Mouse (Mus musculus): ENCODE results near the gene Pde3a. TPM values are rescaled to one million over a fixed set of nuclear protein-coding genes. Genes with fewer than 3 reads are reported as not detected.

The Pde3a gene
- polyA plus RNA-seq, 1 experiment from 2014 or later = 3.0 TPM

DNA sequence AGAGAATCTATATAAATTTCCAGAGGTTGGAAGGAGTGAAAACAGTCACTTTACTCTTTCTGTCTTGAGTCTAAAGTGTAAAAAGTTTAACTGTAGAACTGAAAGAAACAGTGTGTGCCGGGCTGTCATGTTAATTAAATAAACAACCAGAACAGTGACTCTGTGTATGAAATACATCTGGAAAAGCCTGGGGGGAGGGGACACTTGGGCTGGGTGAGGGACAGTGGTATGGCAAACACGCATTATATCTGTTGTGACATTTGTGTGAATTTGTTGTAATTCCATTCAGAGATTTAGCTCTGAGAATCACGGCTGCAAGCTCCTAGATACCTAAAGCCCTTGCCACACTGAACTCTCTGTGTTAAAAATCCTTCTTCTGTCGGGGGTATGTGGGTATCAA is 5.9 kb downstream of the Pde3a start:
- WGBS = 57% methylated on average over 4 of the region's 4 CpGs
- no peak overlapping the region for H3K27ac ChIP-seq (ENCODE audit: low read depth, low read length)
- H3K36me3 ChIP-seq (ENCODE audit: control insufficient read depth, insufficient read depth, low read length) = no peaks in the 10 kb centered on the region
- H3K4me3 ChIP-seq (ENCODE audit: low read depth, low read length) = no peak overlapping the region
- no peak overlapping the region for H3K4me2 ChIP-seq (replicated peaks; ENCODE audit: low read depth, low read length)
- H3K9me3 ChIP-seq (ENCODE audit: control insufficient read depth, low read length) = no peaks in the 10 kb centered on the region
- DNase-seq (ENCODE audit: low spot score) (no peak), ATAC-seq (ENCODE audit: low FRiP score) (no peak)
- peaks cover 12% of the 10 kb centered on the region for H3K27me3 ChIP-seq (ENCODE audit: control insufficient read depth, insufficient read depth, low read length)
- no peak overlapping the region for H3K9ac ChIP-seq (ENCODE audit: low read depth, low read length)
- 0 out of 2 replicates have a peak, but pooled peaks cover 2% of the 10 kb centered on the region for H3K4me1 ChIP-seq (replicated peaks; ENCODE audit: control insufficient read depth, insufficient read depth, low read length)

DNA sequence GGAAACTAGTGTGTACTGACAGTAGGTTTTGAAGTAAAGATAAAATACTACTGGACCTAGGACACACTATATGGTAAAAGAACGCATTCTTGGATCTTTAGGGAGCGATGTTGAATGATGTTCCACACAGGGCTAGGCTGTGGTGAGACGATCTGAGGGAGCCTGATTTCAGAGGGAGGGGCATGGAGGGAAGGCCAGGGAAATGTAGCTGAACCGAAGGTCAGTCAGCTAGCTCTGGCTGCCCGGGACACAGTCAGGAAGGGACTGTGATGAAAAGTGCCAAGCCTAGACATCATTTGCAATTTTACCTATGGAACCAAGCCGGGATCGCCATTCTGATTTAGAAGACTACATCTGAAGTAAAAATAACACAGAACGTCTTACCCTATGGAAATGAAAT is 7.8 kb downstream of the Pde3a start:
- H3K36me3 ChIP-seq (ENCODE audit: control insufficient read depth, insufficient read depth, low read length) = no peaks in the 10 kb centered on the region
- H3K9me3 ChIP-seq (ENCODE audit: control insufficient read depth, low read length) = no peaks in the 10 kb centered on the region
- H3K4me2 ChIP-seq (replicated peaks; ENCODE audit: low read depth, low read length) = no peak overlapping the region
- no peak overlapping the region for H3K4me3 ChIP-seq (ENCODE audit: low read depth, low read length)
- DNase-seq (ENCODE audit: low spot score) = no peak
- no peaks in the 10 kb centered on the region for H3K4me1 ChIP-seq (replicated peaks; ENCODE audit: control insufficient read depth, insufficient read depth, low read length)
- no peak for ATAC-seq (ENCODE audit: low FRiP score)
- H3K27me3 ChIP-seq (ENCODE audit: control insufficient read depth, insufficient read depth, low read length) = no peaks in the 10 kb centered on the region
- no peak overlapping the region for H3K9ac ChIP-seq (ENCODE audit: low read depth, low read length)
- no peak overlapping the region for H3K27ac ChIP-seq (ENCODE audit: low read depth, low read length)
- 74% methylated on average over 8 of the region's 8 CpGs for WGBS

DNA sequence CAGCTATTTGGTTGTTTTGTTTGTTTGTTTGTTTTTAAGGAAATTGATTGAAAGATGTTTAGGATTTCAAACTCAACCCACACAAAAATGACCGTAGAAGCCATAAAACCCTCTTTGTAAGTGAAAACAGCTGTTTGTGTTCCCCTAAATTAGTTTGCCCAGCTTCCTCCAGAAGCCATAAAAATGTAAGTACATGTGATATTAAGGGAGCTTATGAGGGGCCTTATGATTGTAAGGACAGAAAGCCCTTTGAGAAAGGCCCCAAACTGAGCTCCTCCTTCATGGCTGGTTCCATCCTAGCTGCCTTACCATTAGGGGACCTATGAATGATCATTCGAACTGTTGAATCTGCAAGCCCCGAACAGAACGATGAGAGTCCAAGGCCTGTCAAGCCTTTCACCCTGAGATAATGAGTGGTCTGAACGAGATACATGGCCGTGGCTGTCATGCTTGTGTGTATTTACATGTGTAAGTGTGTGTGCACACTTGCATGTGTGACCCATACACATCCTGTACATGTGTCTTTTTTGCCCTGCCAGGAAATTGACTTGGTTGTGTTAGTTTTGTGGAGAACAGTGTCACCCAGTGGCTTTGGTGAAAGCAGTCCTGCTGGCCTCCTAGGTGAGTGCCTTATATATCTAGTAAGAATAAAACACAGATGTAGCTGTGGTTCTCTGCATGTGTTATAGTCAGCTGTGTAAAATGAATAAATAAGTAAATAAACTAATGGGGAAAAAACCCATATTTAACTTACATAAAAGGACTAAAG is 8.5 kb downstream of the Pde3a start:
- H3K36me3 ChIP-seq (ENCODE audit: control insufficient read depth, insufficient read depth, low read length) = no peaks in the 10 kb centered on the region
- H3K27ac ChIP-seq (ENCODE audit: low read depth, low read length) = no peak overlapping the region
- no peaks in the 10 kb centered on the region for H3K4me1 ChIP-seq (replicated peaks; ENCODE audit: control insufficient read depth, insufficient read depth, low read length)
- WGBS = 85% methylated on average over 6 of the region's 6 CpGs
- DNase-seq (ENCODE audit: low spot score) = no peak
- ATAC-seq (ENCODE audit: low FRiP score) = no peak
- H3K9ac ChIP-seq (ENCODE audit: low read depth, low read length) = no peak overlapping the region
- H3K4me2 ChIP-seq (replicated peaks; ENCODE audit: low read depth, low read length) = no peak overlapping the region
- no peak overlapping the region for H3K4me3 ChIP-seq (ENCODE audit: low read depth, low read length)
- H3K27me3 ChIP-seq (ENCODE audit: control insufficient read depth, insufficient read depth, low read length) = no peaks in the 10 kb centered on the region
- H3K9me3 ChIP-seq (ENCODE audit: control insufficient read depth, low read length) = no peaks in the 10 kb centered on the region

DNA sequence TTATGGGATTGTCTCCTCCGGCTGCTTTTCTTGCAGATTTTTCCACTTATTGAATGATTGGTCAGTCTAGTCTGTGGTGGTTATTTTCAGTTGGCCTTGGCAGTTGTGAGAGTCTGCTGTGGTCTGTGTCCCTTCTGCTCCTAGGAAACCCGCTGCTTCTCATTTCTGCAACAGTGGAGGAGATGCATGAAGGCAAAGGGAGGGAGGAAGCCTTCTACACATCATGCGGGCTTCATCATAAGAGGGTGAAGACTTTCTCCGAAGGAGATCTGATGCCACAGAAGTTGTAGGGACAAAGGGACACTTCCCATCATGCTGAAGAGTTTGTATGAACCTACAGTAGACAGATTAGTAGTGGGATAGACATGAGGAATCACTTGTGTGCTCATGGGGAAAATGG is 16.2 kb downstream of the Pde3a start:
- Histone ChIP-seq H3K4me1 (replicated peaks; ENCODE audit: control insufficient read depth, insufficient read depth, low read length) (no peaks in the 10 kb centered on the region), H3K36me3 (ENCODE audit: control insufficient read depth, insufficient read depth, low read length) (no peaks in the 10 kb centered on the region), H3K9ac (ENCODE audit: low read depth, low read length) (no peak overlapping the region), H3K27ac (ENCODE audit: low read depth, low read length) (no peak overlapping the region), H3K9me3 (ENCODE audit: control insufficient read depth, low read length) (no peaks in the 10 kb centered on the region), H3K27me3 (ENCODE audit: control insufficient read depth, insufficient read depth, low read length) (no peaks in the 10 kb centered on the region), H3K4me3 (ENCODE audit: low read depth, low read length) (no peak overlapping the region), H3K4me2 (replicated peaks; ENCODE audit: low read depth, low read length) (no peak overlapping the region)
- DNase-seq (ENCODE audit: low spot score) = no peak
- ATAC-seq (ENCODE audit: low FRiP score) = no peak
- 91% methylated on average over 4 of the region's 4 CpGs for WGBS

DNA sequence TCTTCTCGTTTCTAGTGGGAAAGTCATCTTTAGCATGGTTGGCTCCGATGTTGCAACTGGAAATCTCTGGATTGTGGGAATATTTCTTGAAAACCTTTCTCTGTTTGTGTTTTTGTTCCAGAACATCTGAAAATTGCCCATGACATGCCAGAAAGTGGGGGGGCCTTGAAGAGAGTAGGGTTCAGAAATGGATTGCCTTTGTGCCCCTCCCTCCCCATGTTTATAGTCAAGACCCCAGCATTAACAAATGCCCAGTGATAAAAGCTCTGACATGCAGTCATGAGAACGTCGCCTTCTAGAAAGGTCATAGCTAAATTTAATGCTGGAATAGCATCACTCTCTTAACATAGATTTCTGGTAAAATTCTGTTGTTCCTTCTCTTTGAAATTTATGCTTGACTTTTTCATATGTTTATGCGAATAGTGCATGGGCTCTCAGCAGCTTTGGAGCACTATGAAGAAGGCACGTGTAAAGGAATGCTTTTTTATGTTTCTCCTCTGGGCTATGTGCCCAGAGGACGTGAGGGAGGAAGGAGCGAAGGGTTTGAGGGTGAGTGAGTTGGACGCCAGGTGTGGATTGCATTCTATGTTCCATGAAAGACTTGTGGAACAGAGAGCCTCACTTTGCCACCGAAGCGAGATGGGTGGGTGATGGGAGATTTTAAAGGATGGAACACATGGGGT is 19.0 kb downstream of the Pde3a start:
- Histone ChIP-seq H3K36me3 (ENCODE audit: control insufficient read depth, insufficient read depth, low read length) (no peaks in the 10 kb centered on the region), H3K4me1 (replicated peaks; ENCODE audit: control insufficient read depth, insufficient read depth, low read length) (no peaks in the 10 kb centered on the region), H3K9ac (ENCODE audit: low read depth, low read length) (no peak overlapping the region), H3K4me2 (replicated peaks; ENCODE audit: low read depth, low read length) (no peak overlapping the region), H3K4me3 (ENCODE audit: low read depth, low read length) (no peak overlapping the region), H3K27me3 (ENCODE audit: control insufficient read depth, insufficient read depth, low read length) (no peaks in the 10 kb centered on the region), H3K27ac (ENCODE audit: low read depth, low read length) (no peak overlapping the region), H3K9me3 (ENCODE audit: control insufficient read depth, low read length) (no peaks in the 10 kb centered on the region)
- ATAC-seq (ENCODE audit: low FRiP score) = no peak
- 89% methylated on average over 11 of the region's 11 CpGs for WGBS
- no peak for DNase-seq (ENCODE audit: low spot score)

DNA sequence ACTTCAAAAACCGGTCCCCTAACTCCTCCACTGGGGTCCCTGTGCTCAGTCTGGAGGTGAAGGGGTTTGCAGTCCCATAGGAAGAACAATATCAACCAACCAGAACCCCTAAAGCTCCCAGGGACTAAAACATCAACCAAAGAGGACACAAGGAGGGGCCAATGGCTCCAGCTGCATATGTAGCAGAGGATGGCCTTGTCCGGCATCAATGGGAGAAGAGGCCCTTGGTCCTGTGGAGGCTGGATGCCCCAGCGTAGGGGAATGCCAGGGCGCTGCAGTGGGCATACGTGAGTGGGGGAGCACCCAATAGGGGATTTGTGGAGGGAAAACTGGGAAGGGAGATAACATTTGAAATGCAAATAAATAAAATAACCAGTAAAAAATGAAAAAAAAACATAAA is 19.8 kb downstream of the Pde3a start:
- Histone ChIP-seq H3K9ac (ENCODE audit: low read depth, low read length) (no peak overlapping the region), H3K4me1 (replicated peaks; ENCODE audit: control insufficient read depth, insufficient read depth, low read length) (no peaks in the 10 kb centered on the region), H3K27ac (ENCODE audit: low read depth, low read length) (no peak overlapping the region), H3K4me2 (replicated peaks; ENCODE audit: low read depth, low read length) (no peak overlapping the region), H3K4me3 (ENCODE audit: low read depth, low read length) (no peak overlapping the region), H3K27me3 (ENCODE audit: control insufficient read depth, insufficient read depth, low read length) (no peaks in the 10 kb centered on the region), H3K9me3 (ENCODE audit: control insufficient read depth, low read length) (no peaks in the 10 kb centered on the region), H3K36me3 (ENCODE audit: control insufficient read depth, insufficient read depth, low read length) (no peaks in the 10 kb centered on the region)
- ATAC-seq (ENCODE audit: low FRiP score) = no peak
- DNase-seq (ENCODE audit: low spot score) = no peak
- 89% methylated on average over 5 of the region's 5 CpGs for WGBS

DNA sequence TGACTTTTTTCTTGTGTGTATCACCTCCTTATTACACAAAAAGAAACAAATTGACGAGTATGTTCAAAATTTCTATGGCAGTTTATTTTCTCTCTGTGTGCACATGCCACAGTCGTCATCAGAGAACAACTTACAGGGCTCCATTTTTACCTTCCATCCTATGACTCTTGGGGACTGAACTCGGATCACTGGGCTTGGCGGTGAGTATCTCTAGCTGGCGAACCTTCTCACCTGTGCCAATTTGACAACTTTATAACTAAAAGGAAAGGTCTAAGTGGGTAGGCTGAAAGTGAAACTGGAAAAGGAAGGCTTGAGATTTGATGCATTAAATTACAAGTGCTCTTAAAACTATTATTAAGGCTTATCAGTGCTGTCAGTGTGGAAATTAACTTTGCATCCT is 22.1 kb downstream of the Pde3a start:
- ATAC-seq (ENCODE audit: low FRiP score) = no peak
- H3K4me2 ChIP-seq (replicated peaks; ENCODE audit: low read depth, low read length) = no peak overlapping the region
- H3K9ac ChIP-seq (ENCODE audit: low read depth, low read length) = no peak overlapping the region
- no peaks in the 10 kb centered on the region for H3K4me1 ChIP-seq (replicated peaks; ENCODE audit: control insufficient read depth, insufficient read depth, low read length)
- no peak overlapping the region for H3K4me3 ChIP-seq (ENCODE audit: low read depth, low read length)
- H3K27ac ChIP-seq (ENCODE audit: low read depth, low read length) = no peak overlapping the region
- H3K36me3 ChIP-seq (ENCODE audit: control insufficient read depth, insufficient read depth, low read length) = no peaks in the 10 kb centered on the region
- H3K9me3 ChIP-seq (ENCODE audit: control insufficient read depth, low read length) = no peaks in the 10 kb centered on the region
- no peaks in the 10 kb centered on the region for H3K27me3 ChIP-seq (ENCODE audit: control insufficient read depth, insufficient read depth, low read length)
- 89% methylated on average over 5 of the region's 5 CpGs for WGBS
- DNase-seq (ENCODE audit: low spot score) = no peak

DNA sequence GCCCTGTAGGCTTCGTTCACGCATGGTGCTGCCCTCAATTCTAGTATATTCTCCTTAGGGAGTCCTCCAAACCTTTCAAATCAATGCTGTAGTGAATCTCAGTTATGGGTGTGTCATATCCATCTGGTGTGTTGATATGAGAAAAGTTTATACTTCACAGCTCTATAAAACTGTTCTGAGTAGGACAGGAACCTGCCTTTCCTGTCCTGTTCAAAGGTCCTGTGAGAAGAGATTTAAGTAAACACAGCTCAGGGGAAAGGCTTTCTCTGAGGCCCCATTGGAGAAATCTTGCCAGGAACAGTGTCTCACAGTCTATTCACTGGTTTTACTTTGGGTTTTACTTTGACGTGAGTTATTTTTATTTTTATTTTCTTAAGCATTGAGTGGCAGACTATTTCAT is 22.5 kb downstream of the Pde3a start:
- H3K9ac ChIP-seq (ENCODE audit: low read depth, low read length) = no peak overlapping the region
- no peaks in the 10 kb centered on the region for H3K36me3 ChIP-seq (ENCODE audit: control insufficient read depth, insufficient read depth, low read length)
- DNase-seq (ENCODE audit: low spot score) = no peak
- no peaks in the 10 kb centered on the region for H3K27me3 ChIP-seq (ENCODE audit: control insufficient read depth, insufficient read depth, low read length)
- no peak overlapping the region for H3K4me3 ChIP-seq (ENCODE audit: low read depth, low read length)
- WGBS = 90% methylated on average over 3 of the region's 3 CpGs
- no peak for ATAC-seq (ENCODE audit: low FRiP score)
- no peaks in the 10 kb centered on the region for H3K4me1 ChIP-seq (replicated peaks; ENCODE audit: control insufficient read depth, insufficient read depth, low read length)
- H3K9me3 ChIP-seq (ENCODE audit: control insufficient read depth, low read length) = no peaks in the 10 kb centered on the region
- no peak overlapping the region for H3K4me2 ChIP-seq (replicated peaks; ENCODE audit: low read depth, low read length)
- H3K27ac ChIP-seq (ENCODE audit: low read depth, low read length) = no peak overlapping the region

DNA sequence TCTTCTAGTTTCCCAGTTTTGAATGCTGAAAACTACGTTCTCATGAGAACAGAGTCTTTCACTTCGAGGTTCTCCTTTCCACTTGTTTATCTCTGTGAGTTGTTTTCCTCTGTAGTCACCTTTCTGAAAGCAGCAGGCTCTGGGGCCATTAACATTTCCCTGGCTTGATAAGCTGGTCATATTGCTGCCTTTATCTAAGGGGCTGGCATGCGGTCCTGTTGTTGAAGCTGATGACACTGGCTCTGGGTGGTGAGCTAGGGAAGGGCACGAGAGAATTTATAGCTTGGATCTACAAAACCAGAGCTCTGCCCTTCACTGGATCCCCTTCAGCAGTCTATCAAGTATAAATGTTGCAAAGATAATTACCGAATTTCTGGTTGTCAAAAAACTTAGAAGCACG is 24.6 kb downstream of the Pde3a start:
- H3K4me2 ChIP-seq (replicated peaks; ENCODE audit: low read depth, low read length) = no peak overlapping the region
- H3K9me3 ChIP-seq (ENCODE audit: control insufficient read depth, low read length) = no peaks in the 10 kb centered on the region
- no peaks in the 10 kb centered on the region for H3K4me1 ChIP-seq (replicated peaks; ENCODE audit: control insufficient read depth, insufficient read depth, low read length)
- no peak overlapping the region for H3K27ac ChIP-seq (ENCODE audit: low read depth, low read length)
- ATAC-seq (ENCODE audit: low FRiP score) (no peak), DNase-seq (ENCODE audit: low spot score) (no peak)
- 87% methylated on average over 6 of the region's 6 CpGs for WGBS
- H3K36me3 ChIP-seq (ENCODE audit: control insufficient read depth, insufficient read depth, low read length) = no peaks in the 10 kb centered on the region
- no peak overlapping the region for H3K9ac ChIP-seq (ENCODE audit: low read depth, low read length)
- H3K4me3 ChIP-seq (ENCODE audit: low read depth, low read length) = no peak overlapping the region
- no peaks in the 10 kb centered on the region for H3K27me3 ChIP-seq (ENCODE audit: control insufficient read depth, insufficient read depth, low read length)
